Mouse (Mus musculus): Measurements from ENCODE around the gene Jun. TPM values are rescaled to one million over a fixed set of nuclear protein-coding genes. Genes with fewer than 3 reads are reported as not detected.

The Jun gene
- polyA plus RNA-seq, 1 experiment from 2014 or later: 32.9 TPM

- ATAC-seq (replicated peaks; ENCODE audit: insufficient number of reproducible peaks, low FRiP score, low TSS enrichment, low read depth): no peak
- Histone ChIP-seq H3K27me3 (ENCODE audit: control insufficient read depth, insufficient read depth, low read length) (no peaks in the 10 kb centered on the region), H3K4me2 (ENCODE audit: low read depth, low read length) (peak overlapping the region; percentile 80), H3K27ac (replicated peaks; ENCODE audit: low read depth, low read length) (0 out of 2 replicates have a peak overlapping the region, but pooled peaks have one; percentile 52), H3K4me1 (ENCODE audit: control insufficient read depth, insufficient read depth, low read length) (no peaks in the 10 kb centered on the region), H3K9me3 (replicated peaks; ENCODE audit: control insufficient read depth, low read length) (no peaks in the 10 kb centered on the region), H3K36me3 (replicated peaks; ENCODE audit: control insufficient read depth, insufficient read depth, low read depth, low read length) (no peaks in the 10 kb centered on the region), H3K9ac (replicated peaks; ENCODE audit: low read length) (peak overlapping the region; percentile 37), H3K4me3 (ENCODE audit: low read depth, low read length) (peak overlapping the region; percentile 74)
- WGBS: 1% methylated on average over 6 of the region's 6 CpGs
- DNase-seq (ENCODE audit: low spot score): peak; percentile 56
These were observed 1.7 kb upstream of the Jun start for GRCm38 (mm10) chr4:95053791-95054117.

DNA sequence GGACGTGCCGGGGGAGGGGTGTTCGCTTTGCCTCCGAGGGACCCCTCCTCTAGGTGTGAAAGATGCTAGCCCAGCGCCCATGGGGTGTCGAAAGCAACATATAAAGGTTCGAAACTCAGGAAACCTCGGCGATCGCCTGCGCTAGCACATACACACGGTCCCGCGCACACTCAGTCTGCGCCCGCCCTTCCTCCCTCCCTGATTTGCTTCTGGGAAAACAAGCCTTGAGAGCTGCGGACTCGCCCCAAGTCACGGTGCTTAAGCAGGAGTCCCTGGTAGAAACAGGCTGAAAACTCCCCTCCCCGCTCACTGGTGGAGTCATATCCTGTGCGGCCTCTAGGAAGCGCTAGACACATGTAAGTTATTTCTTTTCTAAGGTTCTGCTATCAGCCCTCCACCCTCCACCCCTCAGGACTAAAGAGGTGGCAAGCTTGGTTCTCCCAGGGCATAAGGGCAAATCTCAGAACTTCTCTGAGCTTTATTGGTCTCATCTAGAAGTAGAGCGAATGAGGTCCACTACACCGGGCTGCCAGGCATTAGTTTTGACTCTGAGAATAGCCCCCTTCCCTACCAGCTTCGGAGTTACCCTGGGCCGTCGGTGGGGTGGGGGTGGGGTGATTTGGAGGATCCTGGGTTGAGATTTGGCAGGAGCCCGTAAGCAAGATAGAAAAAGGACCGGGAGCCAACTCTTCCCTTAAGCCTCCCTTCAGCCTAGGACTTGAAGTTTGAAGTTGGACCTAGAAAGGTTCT, 1.2 kb upstream of the Jun start:
- no peaks in the 10 kb centered on the region for H3K27me3 ChIP-seq (ENCODE audit: control insufficient read depth, insufficient read depth, low read length)
- H3K27ac ChIP-seq (replicated peaks; ENCODE audit: low read depth, low read length): peak overlapping the region; percentile 96
- no peaks in the 10 kb centered on the region for H3K4me1 ChIP-seq (ENCODE audit: control insufficient read depth, insufficient read depth, low read length)
- no peaks in the 10 kb centered on the region for H3K36me3 ChIP-seq (replicated peaks; ENCODE audit: control insufficient read depth, insufficient read depth, low read depth, low read length)
- peak; percentile 67 for ATAC-seq (replicated peaks; ENCODE audit: insufficient number of reproducible peaks, low FRiP score, low TSS enrichment, low read depth)
- peak; percentile 95 for DNase-seq (ENCODE audit: low spot score)
- H3K4me3 ChIP-seq (ENCODE audit: low read depth, low read length): peak overlapping the region; percentile 74
- H3K9me3 ChIP-seq (replicated peaks; ENCODE audit: control insufficient read depth, low read length): no peaks in the 10 kb centered on the region
- peak overlapping the region; percentile 80 for H3K9ac ChIP-seq (replicated peaks; ENCODE audit: low read length)
- H3K4me2 ChIP-seq (ENCODE audit: low read depth, low read length): peak overlapping the region; percentile 80
- WGBS: under 1% methylated on average over 29 of the region's 29 CpGs

DNA sequence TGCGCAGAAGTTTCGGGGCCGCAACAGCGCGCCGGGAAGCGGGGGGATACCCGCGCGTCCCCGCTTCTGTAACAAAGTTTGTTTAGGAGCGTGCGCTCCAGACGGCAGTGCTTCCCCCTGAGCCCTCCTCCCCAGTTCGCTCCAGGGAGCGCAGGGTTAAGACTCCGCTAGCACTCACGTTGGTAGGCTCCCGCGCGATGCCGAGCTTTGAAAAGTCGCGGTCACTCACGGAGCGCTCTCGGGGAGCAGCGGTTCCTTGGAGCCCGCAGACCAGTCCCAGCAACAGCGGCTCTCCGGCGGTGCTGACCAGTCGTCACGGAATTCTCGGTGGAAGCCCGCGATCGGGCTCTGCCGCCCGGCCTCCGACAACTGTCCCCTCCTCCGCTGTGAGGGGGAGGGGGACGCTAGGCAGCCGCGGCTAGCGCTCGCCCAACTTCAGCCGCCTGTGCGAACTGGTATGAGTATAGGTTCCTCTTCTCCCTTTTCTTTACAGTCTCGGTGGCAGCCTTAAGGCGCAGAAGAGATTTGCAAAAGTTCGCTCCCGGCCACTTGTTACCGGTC, 631 bp downstream of the Jun start:
- Histone ChIP-seq H3K27me3 (ENCODE audit: control insufficient read depth, insufficient read depth, low read length) (no peaks in the 10 kb centered on the region), H3K27ac (replicated peaks; ENCODE audit: low read depth, low read length) (peak overlapping the region; percentile 96), H3K4me1 (ENCODE audit: control insufficient read depth, insufficient read depth, low read length) (no peaks in the 10 kb centered on the region), H3K4me3 (ENCODE audit: low read depth, low read length) (peak overlapping the region; percentile 74), H3K36me3 (replicated peaks; ENCODE audit: control insufficient read depth, insufficient read depth, low read depth, low read length) (no peaks in the 10 kb centered on the region), H3K9ac (replicated peaks; ENCODE audit: low read length) (peak overlapping the region; percentile 93), H3K4me2 (ENCODE audit: low read depth, low read length) (peak overlapping the region; percentile 94), H3K9me3 (replicated peaks; ENCODE audit: control insufficient read depth, low read length) (no peaks in the 10 kb centered on the region)
- DNase-seq (ENCODE audit: low spot score) (peak; percentile 67), ATAC-seq (replicated peaks; ENCODE audit: insufficient number of reproducible peaks, low FRiP score, low TSS enrichment, low read depth) (no peak)
- under 1% methylated on average over 53 of the region's 54 CpGs for WGBS

DNA sequence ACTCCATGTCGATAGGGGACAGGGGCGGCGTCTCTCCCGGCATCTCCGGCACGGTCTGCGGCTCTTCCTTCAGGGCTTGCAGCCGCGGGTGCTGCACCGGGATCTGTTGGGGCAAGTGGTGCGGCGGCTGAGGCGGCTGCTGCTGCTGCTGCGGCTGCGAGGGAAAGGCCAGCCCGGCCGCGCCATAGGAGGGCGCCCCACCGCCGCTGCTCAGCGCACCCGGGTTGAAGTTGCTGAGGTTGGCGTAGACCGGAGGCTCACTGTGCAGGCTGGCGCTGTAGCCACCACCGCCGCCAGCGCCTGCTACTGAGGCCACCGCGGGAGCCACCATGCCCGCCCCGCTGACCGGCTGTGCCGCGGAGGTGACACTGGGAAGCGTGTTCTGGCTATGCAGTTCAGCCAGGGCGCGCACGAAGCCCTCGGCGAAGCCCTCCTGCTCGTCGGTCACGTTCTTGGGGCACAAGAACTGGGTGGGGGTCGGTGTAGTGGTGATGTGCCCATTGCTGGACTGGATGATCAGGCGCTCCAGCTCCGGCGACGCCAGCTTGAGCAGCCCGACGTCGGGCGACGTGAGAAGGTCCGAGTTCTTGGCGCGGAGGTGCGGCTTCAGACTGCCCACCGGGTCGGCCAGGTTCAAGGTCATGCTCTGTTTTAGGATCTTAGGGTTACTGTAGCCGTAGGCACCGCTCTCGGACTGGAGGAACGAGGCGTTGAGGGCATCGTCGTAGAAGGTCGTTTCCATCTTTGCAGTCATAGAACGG, 1.3 kb downstream of the Jun start:
- Histone ChIP-seq H3K4me3 (ENCODE audit: low read depth, low read length) (peak overlapping the region; percentile 74), H3K4me2 (ENCODE audit: low read depth, low read length) (peak overlapping the region; percentile 94), H3K27me3 (ENCODE audit: control insufficient read depth, insufficient read depth, low read length) (no peaks in the 10 kb centered on the region), H3K4me1 (ENCODE audit: control insufficient read depth, insufficient read depth, low read length) (no peaks in the 10 kb centered on the region), H3K9ac (replicated peaks; ENCODE audit: low read length) (peak overlapping the region; percentile 93), H3K27ac (replicated peaks; ENCODE audit: low read depth, low read length) (peak overlapping the region; percentile 96), H3K9me3 (replicated peaks; ENCODE audit: control insufficient read depth, low read length) (no peaks in the 10 kb centered on the region), H3K36me3 (replicated peaks; ENCODE audit: control insufficient read depth, insufficient read depth, low read depth, low read length) (no peaks in the 10 kb centered on the region)
- DNase-seq (ENCODE audit: low spot score): peak; percentile 78
- WGBS: under 1% methylated on average over 69 of the region's 70 CpGs
- ATAC-seq (replicated peaks; ENCODE audit: insufficient number of reproducible peaks, low FRiP score, low TSS enrichment, low read depth): no peak

GRCm38 (mm10) chr4:95049884-95050517, 2.0 kb downstream of the Jun start:
- peak overlapping the region; percentile 74 for H3K4me3 ChIP-seq (ENCODE audit: low read depth, low read length)
- H3K9me3 ChIP-seq (replicated peaks; ENCODE audit: control insufficient read depth, low read length): no peaks in the 10 kb centered on the region
- H3K4me1 ChIP-seq (ENCODE audit: control insufficient read depth, insufficient read depth, low read length): no peaks in the 10 kb centered on the region
- peak overlapping the region; percentile 96 for H3K27ac ChIP-seq (replicated peaks; ENCODE audit: low read depth, low read length)
- ATAC-seq (replicated peaks; ENCODE audit: insufficient number of reproducible peaks, low FRiP score, low TSS enrichment, low read depth): no peak
- under 1% methylated on average over 34 of the region's 34 CpGs for WGBS
- DNase-seq (ENCODE audit: low spot score): peak; percentile 79
- H3K36me3 ChIP-seq (replicated peaks; ENCODE audit: control insufficient read depth, insufficient read depth, low read depth, low read length): no peaks in the 10 kb centered on the region
- H3K27me3 ChIP-seq (ENCODE audit: control insufficient read depth, insufficient read depth, low read length): no peaks in the 10 kb centered on the region
- H3K9ac ChIP-seq (replicated peaks; ENCODE audit: low read length): peak overlapping the region; percentile 93
- peak overlapping the region; percentile 94 for H3K4me2 ChIP-seq (ENCODE audit: low read depth, low read length)

DNA sequence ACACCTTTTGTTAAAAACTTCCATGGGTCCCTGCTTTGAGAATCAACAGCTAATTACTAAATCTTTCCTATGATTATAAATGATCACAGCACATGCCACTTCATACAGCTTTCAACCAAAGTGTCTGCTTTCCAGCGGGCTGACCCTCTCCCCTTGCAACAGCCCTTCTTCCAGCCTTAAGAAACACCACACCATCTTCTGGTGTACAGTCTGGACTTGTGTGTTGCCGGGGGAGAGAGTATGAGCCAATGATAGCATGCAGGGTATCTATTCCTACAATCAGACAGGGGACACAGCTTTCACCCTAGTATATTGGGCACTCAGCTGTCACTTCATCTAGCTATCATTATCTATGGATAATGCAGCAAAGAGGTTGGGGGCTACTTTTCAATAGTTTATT, 2.9 kb downstream of the Jun start:
- no peak for DNase-seq (ENCODE audit: low spot score)
- no peak overlapping the region for H3K27ac ChIP-seq (replicated peaks; ENCODE audit: low read depth, low read length)
- H3K27me3 ChIP-seq (ENCODE audit: control insufficient read depth, insufficient read depth, low read length): no peaks in the 10 kb centered on the region
- no peaks in the 10 kb centered on the region for H3K9me3 ChIP-seq (replicated peaks; ENCODE audit: control insufficient read depth, low read length)
- peak overlapping the region; percentile 27; the same call in 1 of the 2 replicates for H3K4me2 ChIP-seq (ENCODE audit: low read depth, low read length)
- H3K36me3 ChIP-seq (replicated peaks; ENCODE audit: control insufficient read depth, insufficient read depth, low read depth, low read length): no peaks in the 10 kb centered on the region
- peak overlapping the region; percentile 74 for H3K4me3 ChIP-seq (ENCODE audit: low read depth, low read length)
- H3K9ac ChIP-seq (replicated peaks; ENCODE audit: low read length): peak overlapping the region; percentile 5; the same call in 1 of the 2 replicates
- no peak for ATAC-seq (replicated peaks; ENCODE audit: insufficient number of reproducible peaks, low FRiP score, low TSS enrichment, low read depth)
- 65% methylated on average over 2 of the region's 2 CpGs for WGBS
- H3K4me1 ChIP-seq (ENCODE audit: control insufficient read depth, insufficient read depth, low read length): no peaks in the 10 kb centered on the region

DNA sequence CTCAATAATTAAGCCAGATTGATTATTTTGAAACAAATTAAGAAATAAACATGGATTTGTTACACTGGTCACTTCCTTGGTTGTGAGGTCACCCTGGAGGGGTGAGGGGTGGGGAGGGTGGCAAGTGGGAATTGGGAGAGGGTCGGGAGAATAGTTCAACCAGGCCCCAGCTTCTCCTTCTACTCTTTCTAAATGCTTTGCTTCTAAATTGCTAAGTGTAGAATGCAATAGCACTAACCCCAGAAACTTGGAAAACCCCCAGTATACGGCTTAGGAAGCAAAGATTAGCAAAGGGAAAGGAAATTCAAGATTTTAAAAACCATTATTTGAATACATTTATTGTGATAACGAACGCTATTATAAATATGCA, 3.3 kb downstream of the Jun start:
- no peak overlapping the region for H3K27ac ChIP-seq (replicated peaks; ENCODE audit: low read depth, low read length)
- H3K4me3 ChIP-seq (ENCODE audit: low read depth, low read length): peak overlapping the region; percentile 74; the same call in 1 of the 2 replicates
- H3K27me3 ChIP-seq (ENCODE audit: control insufficient read depth, insufficient read depth, low read length): no peaks in the 10 kb centered on the region
- peak overlapping the region; percentile 1; the same call in 1 of the 2 replicates for H3K4me2 ChIP-seq (ENCODE audit: low read depth, low read length)
- no peak for ATAC-seq (replicated peaks; ENCODE audit: insufficient number of reproducible peaks, low FRiP score, low TSS enrichment, low read depth)
- no peaks in the 10 kb centered on the region for H3K9me3 ChIP-seq (replicated peaks; ENCODE audit: control insufficient read depth, low read length)
- DNase-seq (ENCODE audit: low spot score): no peak
- no peaks in the 10 kb centered on the region for H3K36me3 ChIP-seq (replicated peaks; ENCODE audit: control insufficient read depth, insufficient read depth, low read depth, low read length)
- H3K4me1 ChIP-seq (ENCODE audit: control insufficient read depth, insufficient read depth, low read length): no peaks in the 10 kb centered on the region
- WGBS: 74% methylated on average over 4 of the region's 4 CpGs
- no peak overlapping the region for H3K9ac ChIP-seq (replicated peaks; ENCODE audit: low read length)

All from embryonic facial prominence, embryonic 11.5 days (tissue).